Mouse (Mus musculus) adrenal gland, adult (tissue): ENCODE measurements at regions not wholly inside any gene's neighbourhood (a gene's known extent, or its start where the extent isn't known, plus 50 kb on each side); places are given as distances from the start of the nearest gene placed in this dataset.

Experiments used
- DNase-seq, 2 experiments: peaks; one replicate each; pipeline ENCODE4 v3.0.0; 2022 to 2023; ENCODE audit warnings: low spot score in 1 of 2; ENCODE audit not compliant: inconsistent age in 2 of 2

DNA sequence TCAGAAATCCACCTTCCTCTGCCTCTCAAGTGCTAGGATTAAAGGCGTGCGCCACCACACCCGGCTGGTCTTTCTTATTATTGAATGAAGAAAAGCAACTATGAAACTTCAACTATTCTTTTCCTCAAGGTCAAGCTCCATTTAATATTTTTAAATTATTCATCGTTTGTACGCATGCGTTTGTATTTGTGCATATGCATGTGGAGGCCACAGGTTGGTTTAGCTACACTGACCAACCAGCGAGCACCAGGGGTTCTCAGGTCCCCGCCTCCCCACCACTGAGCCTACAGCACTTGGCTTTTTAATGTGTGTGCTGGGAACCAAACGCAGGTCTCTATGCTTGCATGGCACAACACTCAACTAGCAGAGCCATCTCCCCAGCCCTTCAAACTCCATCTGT is 51.0 kb upstream of the Tmem252 start:
- no peak for DNase-seq

DNA sequence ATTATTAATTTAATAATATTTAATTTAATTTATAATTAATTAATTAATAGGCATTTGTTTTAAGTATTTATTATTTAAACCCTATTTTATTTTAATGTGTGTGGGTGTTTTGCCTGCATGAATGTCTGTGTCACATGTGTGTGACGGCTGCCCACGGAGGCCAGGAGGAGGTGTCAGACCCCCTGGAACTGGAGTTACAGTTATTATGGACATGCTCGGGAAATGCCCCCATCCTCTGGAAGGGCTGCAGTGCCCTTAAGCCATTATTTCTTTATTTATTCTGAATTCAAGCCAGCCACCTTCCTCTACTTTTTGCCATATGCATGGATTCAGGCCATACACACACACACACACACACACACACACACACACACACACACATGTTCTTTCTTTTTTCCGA is 51.5 kb upstream of the Tmem252 start:
- DNase-seq: no peak

DNA sequence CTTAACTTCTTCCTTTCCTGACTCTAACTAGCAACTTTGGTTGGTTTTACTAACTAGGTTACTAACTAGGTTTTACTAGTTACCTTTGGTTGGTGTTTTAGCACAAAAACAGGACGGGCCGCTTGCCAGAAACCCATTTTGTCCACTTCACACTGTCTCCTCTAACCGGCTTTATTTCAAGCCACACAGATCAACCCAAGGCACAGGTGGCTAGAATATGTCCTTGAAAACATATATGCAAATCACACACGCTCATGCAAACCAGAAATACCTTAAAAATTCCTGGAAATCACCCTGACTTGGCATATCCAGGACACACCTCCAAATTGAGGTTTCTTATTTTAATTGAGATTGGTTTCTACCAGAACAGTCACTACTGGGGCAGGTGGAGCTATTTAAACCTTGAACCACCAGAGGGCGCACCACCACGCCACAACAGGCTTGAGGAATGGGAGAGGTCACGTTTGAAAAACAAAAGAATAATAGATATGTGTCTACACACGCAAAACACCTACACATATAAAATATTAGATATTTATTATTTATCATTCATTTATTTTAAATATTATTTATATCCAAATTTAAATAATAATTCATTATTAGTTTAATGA is 52.1 kb upstream of the Tmem252 start:
- DNase-seq: peak; percentile 65 to 87

DNA sequence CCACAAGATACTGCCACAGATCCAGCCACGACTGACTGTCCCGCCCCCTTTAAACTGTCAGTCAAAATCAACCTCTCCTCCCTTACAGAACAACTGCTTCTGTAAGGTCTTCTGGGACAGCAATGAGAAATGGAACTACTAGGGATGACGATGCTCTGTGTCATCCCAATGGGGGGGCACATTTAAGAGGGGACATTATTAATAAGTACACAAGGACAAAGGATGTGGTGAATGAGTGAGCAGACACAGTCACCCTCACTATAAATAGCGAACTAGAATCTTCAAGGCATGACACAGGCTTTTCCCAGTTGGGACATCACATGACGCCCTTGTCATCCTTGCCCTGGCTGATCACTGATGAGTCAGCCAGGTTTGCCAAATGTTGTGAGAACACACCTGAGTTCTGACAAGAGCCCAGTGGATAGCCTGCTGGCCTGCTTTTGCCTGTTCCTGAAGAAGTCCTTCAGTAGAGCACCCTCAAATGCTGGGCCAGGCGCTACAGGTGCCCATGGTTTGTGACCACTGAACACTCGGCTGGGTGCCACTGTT is 58.0 kb upstream of the Tmem252 start:
- DNase-seq: peak; percentile 50 to 69

DNA sequence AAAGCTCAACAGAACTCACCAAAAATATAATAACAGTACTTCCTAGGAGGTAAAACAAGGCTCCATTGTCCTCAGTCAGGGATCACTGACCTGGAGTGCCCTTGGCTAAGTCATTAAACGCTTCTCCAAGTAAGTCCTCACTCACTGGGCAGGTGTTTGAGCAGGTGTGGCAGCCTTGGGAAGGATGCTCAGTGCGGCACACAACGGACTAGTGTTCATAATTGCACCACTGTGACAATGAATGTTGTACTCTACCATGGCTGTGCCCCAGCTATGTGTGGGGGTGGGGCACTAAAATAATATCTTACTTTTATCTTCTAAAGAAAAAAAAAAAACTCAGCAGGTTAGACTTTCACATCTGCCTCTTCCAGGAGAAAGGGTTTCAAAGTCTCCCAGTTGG is 52.2 kb upstream of the Pip5k1b start:
- DNase-seq: no peak

DNA sequence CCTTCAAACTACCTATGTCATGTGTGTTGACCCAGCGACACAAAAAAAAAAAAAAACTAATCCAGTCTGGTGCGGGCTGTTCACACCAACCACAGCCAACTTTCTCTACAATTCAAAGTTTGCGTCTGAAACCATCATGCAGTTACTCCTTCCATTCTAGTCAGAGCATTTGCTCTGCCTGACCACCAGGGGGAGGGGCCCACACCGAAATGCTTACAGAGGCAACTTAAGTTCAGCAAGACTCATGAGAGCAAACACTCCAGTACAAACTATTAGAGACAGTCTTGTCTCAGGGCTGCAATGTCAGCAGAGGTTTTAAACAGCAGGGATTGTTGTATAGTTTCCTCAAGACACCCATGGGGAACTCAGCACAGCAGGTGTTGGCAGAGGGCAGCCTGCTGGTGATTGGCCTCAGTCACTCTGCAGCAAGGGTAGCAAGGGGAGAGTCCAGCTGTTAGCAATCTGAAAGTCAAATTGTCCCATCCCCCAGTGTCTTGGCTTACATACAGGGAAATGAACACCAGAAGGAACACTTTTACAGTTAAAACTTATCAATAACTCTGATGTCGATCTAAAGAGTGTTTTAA is 50.8 kb upstream of the Pip5k1b start:
- no peak for DNase-seq
